11 mouse cellular contexts compared by ENCODE assay signal in the genomic region with DNA sequence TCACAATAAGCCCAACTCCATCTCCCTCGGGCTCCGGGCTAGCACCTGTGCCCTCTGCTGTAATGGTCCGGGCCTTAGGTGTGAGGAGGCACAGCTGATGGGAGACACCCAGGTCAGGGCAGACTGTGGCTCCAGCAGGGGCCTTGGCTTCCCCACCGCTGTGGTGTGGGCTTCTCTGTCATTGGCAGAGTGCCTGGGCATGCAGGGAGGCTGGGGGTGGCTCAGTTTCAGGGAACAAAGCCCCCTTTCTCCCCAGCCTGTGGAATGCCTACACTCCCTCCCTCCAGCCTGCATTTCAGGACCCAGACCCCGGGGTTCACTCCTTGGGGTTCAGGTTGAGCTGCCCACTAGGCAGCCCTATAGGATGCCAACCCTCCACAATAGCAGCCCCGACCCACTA. TPM values are rescaled to one million over a fixed set of nuclear protein-coding genes. Genes with fewer than 3 reads are reported as not detected.
DNase-seq lines count a peak whose midpoint lies in the region; ATAC-seq and TF ChIP-seq lines count a peak whose summit lies in the region.
"Had no signal": no experiment of that assay in that cellular context is flagged by ENCODE, and none has a peak within 500 bp of the region (broad histone marks: within the 10 kb centered on the region; RNA-seq: fewer than 3 reads in every experiment).

No protein-coding gene starts in this region.

- no peak overlapping the region for H3K4me3 ChIP-seq in gastrocnemius, adult 2 months
- no peak overlapping the region for H3K4me3 ChIP-seq in embryonic facial prominence, embryonic 14.5 days (ENCODE audit: low read depth, low read length)
- H3K4me3 ChIP-seq in hindbrain, embryonic 16.5 days (ENCODE audit: low read length), result no peak overlapping the region
- H3K4me3 ChIP-seq in midbrain, embryonic 15.5 days, result no peak overlapping the region

- DNase-seq in gastrocnemius, adult 2 months, result no peak
- DNase-seq in gastrocnemius, postnatal 25 days, result no peak
- DNase-seq in embryonic facial prominence, embryonic 14.5 days (ENCODE audit: low spot score), result no peak
- DNase-seq in right cerebral cortex, postnatal 25 days, result no peak
- DNase-seq in adrenal gland, adult 2 months, result no peak
- no peak for DNase-seq in thymus, postnatal 14 days
- DNase-seq: heart, adult 11 months; right cerebral cortex, postnatal 4 days had no signal

- H3K27me3 ChIP-seq in embryonic facial prominence, embryonic 14.5 days (replicated peaks; ENCODE audit: control insufficient read depth, insufficient read depth, low read length), result no peaks in the 10 kb centered on the region
- no peaks in the 10 kb centered on the region; the same call in 1 of the 2 replicates for H3K27me3 ChIP-seq in hindbrain, embryonic 16.5 days (replicated peaks; ENCODE audit: control insufficient read depth, insufficient read depth, low read length)
- no peaks in the 10 kb centered on the region for H3K27me3 ChIP-seq in midbrain, embryonic 15.5 days (replicated peaks)

- peak overlapping the region; percentile 38; the same call in 1 of the 2 replicates for H3K27ac ChIP-seq in gastrocnemius, adult 2 months
- H3K27ac ChIP-seq in embryonic facial prominence, embryonic 14.5 days (replicated peaks; ENCODE audit: low read depth, low read length), result peak overlapping the region; percentile 39; the same call in 1 of the 2 replicates
- peak overlapping the region; percentile 46 for H3K27ac ChIP-seq in hindbrain, embryonic 16.5 days (ENCODE audit: low read depth, low read length)
- H3K27ac ChIP-seq in midbrain, embryonic 15.5 days, result peak overlapping the region; percentile 58

- WGBS in embryonic facial prominence, embryonic 14.5 days, result 53% methylated on average over 6 of the region's 6 CpGs
- 53% methylated on average over 6 of the region's 6 CpGs for whole genome bisulfite sequencing in hindbrain, embryonic 16.5 days
- 47% methylated on average over 6 of the region's 6 CpGs for WGBS in midbrain, embryonic 15.5 days

- no peak for TF ChIP-seq CTCF in gastrocnemius, adult 2 months (IDR thresholded peaks at IDR 0.05)

- no peaks in the 10 kb centered on the region for H3K9me3 ChIP-seq in embryonic facial prominence, embryonic 14.5 days (ENCODE audit: control insufficient read depth, low read length)
- H3K9me3 ChIP-seq in hindbrain, embryonic 16.5 days (ENCODE audit: control insufficient read depth, low read length), result no peaks in the 10 kb centered on the region
- H3K9me3 ChIP-seq in midbrain, embryonic 15.5 days, result no peaks in the 10 kb centered on the region

- ATAC-seq in embryonic facial prominence, embryonic 14.5 days (ENCODE audit: low read depth), result no peak; the same call in 1 of the 2 replicates
- ATAC-seq in hindbrain, embryonic 16.5 days, result peak; percentile 46; the same call in 1 of the 2 replicates
- ATAC-seq in midbrain, embryonic 15.5 days (replicated peaks), result no peak

- intact Hi-C loops in gastrocnemius, adult 2 months (cut with DNase I), result no loop called here

- no peaks in the 10 kb centered on the region for H3K36me3 ChIP-seq in embryonic facial prominence, embryonic 14.5 days (ENCODE audit: control insufficient read depth, insufficient read depth, low read length)
- no peaks in the 10 kb centered on the region for H3K36me3 ChIP-seq in hindbrain, embryonic 16.5 days (ENCODE audit: control insufficient read depth, insufficient read depth, low read length)
- H3K36me3 ChIP-seq in midbrain, embryonic 15.5 days (replicated peaks), result no peaks in the 10 kb centered on the region

- no peak overlapping the region for H3K9ac ChIP-seq in embryonic facial prominence, embryonic 14.5 days (ENCODE audit: low read depth, low read length)
- no peak overlapping the region for H3K9ac ChIP-seq in hindbrain, embryonic 16.5 days (ENCODE audit: low read depth, low read length)
- no peak overlapping the region for H3K9ac ChIP-seq in midbrain, embryonic 15.5 days

- H3K4me1 ChIP-seq in embryonic facial prominence, embryonic 14.5 days (ENCODE audit: control insufficient read depth, insufficient read depth, low read length), result peaks cover 38% of the 10 kb centered on the region
- H3K4me1 ChIP-seq in hindbrain, embryonic 16.5 days (ENCODE audit: control insufficient read depth, insufficient read depth, low read depth, low read length), result peaks cover 13% of the 10 kb centered on the region; the same call in 1 of the 2 replicates
- H3K4me1 ChIP-seq in midbrain, embryonic 15.5 days, result peaks cover 22% of the 10 kb centered on the region

- no peak overlapping the region for H3K4me2 ChIP-seq in embryonic facial prominence, embryonic 14.5 days (ENCODE audit: low read depth, low read length)
- no peak overlapping the region for H3K4me2 ChIP-seq in hindbrain, embryonic 16.5 days (ENCODE audit: low read length)
- no peak overlapping the region for H3K4me2 ChIP-seq in midbrain, embryonic 15.5 days

RNA-seq across cellular contexts. Expression of a gene that starts 31.8 kb away (rescaled TPM):
- total RNA-seq in gastrocnemius, adult 2 months (2021), result under 1 TPM in 1 of 2 experiments, not detected in 1; 0.20 TPM
- total RNA-seq in gastrocnemius, postnatal 25 days (2021), result under 1 TPM in 1 of 2 experiments, not detected in 1; 0.29 TPM
- 2.2 and 2.9 TPM in 2 replicates for polyA plus RNA-seq in embryonic facial prominence, embryonic 14.5 days (2014; fragmentation: Nextera tagmentation; extraction: Ambion mirVana)
- 44.3 and 49.8 TPM in 2 replicates for polyA plus RNA-seq in hindbrain, embryonic 16.5 days (2015; fragmentation: Nextera tagmentation; extraction: Ambion mirVana)
- polyA plus RNA-seq in midbrain, embryonic 15.5 days (2015; fragmentation: Nextera tagmentation; extraction: Ambion mirVana), result 42.0 and 44.3 TPM in 2 replicates
- 1 to 10 TPM in 1 of 2 experiments, under 1 TPM in 1; 0.86 to 4.5 TPM for total RNA-seq in adrenal gland, adult 2 months (2021)
- polyA plus RNA-seq in adrenal gland, adult 2 months (2012; rRNA removed), result 3.1 and 9.5 TPM in 2 replicates
- total RNA-seq: common myeloid progenitor, adult 5-6 weeks had no signal

RNA-seq across cellular contexts. Expression of a gene that starts 35.2 kb away (rescaled TPM):
- 1 to 10 TPM; 1.8 to 2.6 TPM for total RNA-seq in gastrocnemius, adult 2 months (2021)
- total RNA-seq in gastrocnemius, postnatal 25 days (2021), result 1 to 10 TPM; 1.3 to 2.0 TPM
- 2.1 and 4.2 TPM in 2 replicates for polyA plus RNA-seq in embryonic facial prominence, embryonic 14.5 days (2014; fragmentation: Nextera tagmentation; extraction: Ambion mirVana)
- polyA plus RNA-seq in hindbrain, embryonic 16.5 days (2015; fragmentation: Nextera tagmentation; extraction: Ambion mirVana), result 1.1 TPM in 2 replicates
- polyA plus RNA-seq in midbrain, embryonic 15.5 days (2015; fragmentation: Nextera tagmentation; extraction: Ambion mirVana), result 1.6 and 1.7 TPM in 2 replicates
- total RNA-seq in adrenal gland, adult 2 months (2021), result 10 to 100 TPM; 11.7 to 19.4 TPM
- polyA plus RNA-seq in adrenal gland, adult 2 months (2012; rRNA removed), result 18.0 and 24.1 TPM in 2 replicates
